Mouse (Mus musculus): ENCODE results near the gene Acox2.

The Acox2 gene

GRCm38 (mm10) chr14:8259166-8259565 lies at the start of gene Acox2:
Gene Acox2, minus strand, starts transcription at chr14:8259353.
- no peak for TF ChIP-seq GATA4 (IDR thresholded peaks at IDR 0.05; ENCODE audit: insufficient replicate concordance, low read length)

GRCm38 (mm10) chr14:8308650-8309049 lies 49.5 kb upstream of the Acox2 start:
- TF ChIP-seq GATA4 (IDR thresholded peaks at IDR 0.05; ENCODE audit: insufficient replicate concordance, low read length) = no peak

GRCm38 (mm10) chr14:8306884-8307283 lies 47.7 kb upstream of the Acox2 start:
- TF ChIP-seq GATA4 (IDR thresholded peaks at IDR 0.05; ENCODE audit: insufficient replicate concordance, low read length) = no peak

GRCm38 (mm10) chr14:8305014-8305413 lies 45.9 kb upstream of the Acox2 start:
- no peak for TF ChIP-seq GATA4 (IDR thresholded peaks at IDR 0.05; ENCODE audit: insufficient replicate concordance, low read length)

GRCm38 (mm10) chr14:8304082-8304481 lies 44.9 kb upstream of the Acox2 start:
- TF ChIP-seq GATA4 (IDR thresholded peaks at IDR 0.05; ENCODE audit: insufficient replicate concordance, low read length) = no peak

GRCm38 (mm10) chr14:8302687-8303086 lies 43.5 kb upstream of the Acox2 start:
- no peak for TF ChIP-seq GATA4 (IDR thresholded peaks at IDR 0.05; ENCODE audit: insufficient replicate concordance, low read length)

GRCm38 (mm10) chr14:8300281-8300680 lies 41.1 kb upstream of the Acox2 start:
- no peak for TF ChIP-seq GATA4 (IDR thresholded peaks at IDR 0.05; ENCODE audit: insufficient replicate concordance, low read length)

GRCm38 (mm10) chr14:8297889-8298293 lies 38.7 kb upstream of the Acox2 start:
- TF ChIP-seq GATA4 (IDR thresholded peaks at IDR 0.05; ENCODE audit: insufficient replicate concordance, low read length) = no peak

- TF ChIP-seq GATA4 (IDR thresholded peaks at IDR 0.05; ENCODE audit: insufficient replicate concordance, low read length) = no peak
Measured at GRCm38 (mm10) chr14:8294257-8294656, 35.1 kb upstream of the Acox2 start.

- TF ChIP-seq GATA4 (IDR thresholded peaks at IDR 0.05; ENCODE audit: insufficient replicate concordance, low read length) = no peak
Measured at GRCm38 (mm10) chr14:8283784-8284183, 24.6 kb upstream of the Acox2 start.

- no peak for TF ChIP-seq GATA4 (IDR thresholded peaks at IDR 0.05; ENCODE audit: insufficient replicate concordance, low read length)
Measured at GRCm38 (mm10) chr14:8264378-8264777, 5.2 kb upstream of the Acox2 start.

- TF ChIP-seq GATA4 (IDR thresholded peaks at IDR 0.05; ENCODE audit: insufficient replicate concordance, low read length) = no peak
Measured at GRCm38 (mm10) chr14:8262242-8262641, 3.1 kb upstream of the Acox2 start.

GRCm38 (mm10) chr14:8260214-8260613 lies 1.1 kb upstream of the Acox2 start:
- no peak for TF ChIP-seq GATA4 (IDR thresholded peaks at IDR 0.05; ENCODE audit: insufficient replicate concordance, low read length)

- no peak for TF ChIP-seq GATA4 (IDR thresholded peaks at IDR 0.05; ENCODE audit: insufficient replicate concordance, low read length)
Measured at GRCm38 (mm10) chr14:8258752-8259151, 401 bp downstream of the Acox2 start.

GRCm38 (mm10) chr14:8258335-8258627 lies 872 bp downstream of the Acox2 start:
- TF ChIP-seq GATA4 (IDR thresholded peaks at IDR 0.05; ENCODE audit: insufficient replicate concordance, low read length) = no peak

- no peak for TF ChIP-seq GATA4 (IDR thresholded peaks at IDR 0.05; ENCODE audit: insufficient replicate concordance, low read length)
Measured at GRCm38 (mm10) chr14:8257521-8258334, 1.4 kb downstream of the Acox2 start.

GRCm38 (mm10) chr14:8256881-8257280 lies 2.3 kb downstream of the Acox2 start:
- TF ChIP-seq GATA4 (IDR thresholded peaks at IDR 0.05; ENCODE audit: insufficient replicate concordance, low read length) = no peak

Data from liver, adult (tissue).